Mouse (Mus musculus) lung, adult 18-20 months (tissue): ENCODE measurements around the gene Zfp263.

ENCODE experiments used
- DNase-seq, 2 experiments: peaks; one replicate each; pipeline ENCODE4 v3.0.0; 2022; ENCODE audit warnings: mixed read lengths in 2 of 2

Gene Zfp263

GRCm38 (mm10) chr16:3743503-3744185 is at the start of gene Zfp263:
Gene Zfp263, plus strand, starts transcription at chr16:3744093.
- DNase-seq = peak; percentile 94 to 96

GRCm38 (mm10) chr16:3699281-3699680 is 44.6 kb upstream of the Zfp263 start:
- peak; percentile 13 to 19 for DNase-seq

GRCm38 (mm10) chr16:3700893-3701292 is 43.0 kb upstream of the Zfp263 start:
- DNase-seq = no peak

GRCm38 (mm10) chr16:3706680-3707079 is 37.2 kb upstream of the Zfp263 start:
- no peak for DNase-seq

- DNase-seq = no peak
Observed at GRCm38 (mm10) chr16:3714731-3715130, 29.2 kb upstream of the Zfp263 start.

- DNase-seq = no peak
Observed at GRCm38 (mm10) chr16:3717980-3718379, 25.9 kb upstream of the Zfp263 start, which contains the start of gene Mefv. Gene Mefv, minus strand, starts transcription at chr16:3718097.

GRCm38 (mm10) chr16:3723231-3723630 is 20.7 kb upstream of the Zfp263 start:
- DNase-seq = peak; percentile 6 to 18

- no peak for DNase-seq
Observed at GRCm38 (mm10) chr16:3727980-3728720, 15.7 kb upstream of the Zfp263 start.

GRCm38 (mm10) chr16:3732612-3733011 is 11.3 kb upstream of the Zfp263 start:
- peak in 1 of 2 experiments; percentile 2 for DNase-seq

GRCm38 (mm10) chr16:3733198-3733732 is 10.6 kb upstream of the Zfp263 start:
- no peak for DNase-seq

GRCm38 (mm10) chr16:3742466-3742865 is 1.4 kb upstream of the Zfp263 start:
- DNase-seq = no peak

- DNase-seq = peak in 1 of 2 experiments; percentile 21
Observed at GRCm38 (mm10) chr16:3744186-3744700, 350 bp downstream of the Zfp263 start.

- DNase-seq = no peak
Observed at GRCm38 (mm10) chr16:3745656-3746055, 1.8 kb downstream of the Zfp263 start.

- DNase-seq = no peak
Observed at GRCm38 (mm10) chr16:3748976-3749375, 5.1 kb downstream of the Zfp263 start.

- DNase-seq = no peak
Observed at GRCm38 (mm10) chr16:3771603-3772002, 27.7 kb downstream of the Zfp263 start.

GRCm38 (mm10) chr16:3776365-3776764 is 32.5 kb downstream of the Zfp263 start:
- no peak for DNase-seq

GRCm38 (mm10) chr16:3777986-3778385 is 34.1 kb downstream of the Zfp263 start:
- no peak for DNase-seq

GRCm38 (mm10) chr16:3781237-3781636 is 37.3 kb downstream of the Zfp263 start:
- no peak for DNase-seq

- DNase-seq = no peak
Observed at GRCm38 (mm10) chr16:3788394-3788793, 44.5 kb downstream of the Zfp263 start.
